Mouse (Mus musculus) thymus, postnatal 36 days (tissue): Measurements from ENCODE around the gene Rybp.

Experiments
- DNase-seq, 2 experiments: peaks; one replicate each; pipeline ENCODE4 v3.0.0; 2022; ENCODE audit warnings: mixed read lengths in 2 of 2

Gene Rybp

GRCm38 (mm10) chr6:100288016-100288729, 888 bp upstream of the Rybp start:
- DNase-seq = peak; percentile 11 to 40

GRCm38 (mm10) chr6:100286573-100287333, 532 bp downstream of the Rybp start:
- DNase-seq = peak; percentile 65 to 78

DNA sequence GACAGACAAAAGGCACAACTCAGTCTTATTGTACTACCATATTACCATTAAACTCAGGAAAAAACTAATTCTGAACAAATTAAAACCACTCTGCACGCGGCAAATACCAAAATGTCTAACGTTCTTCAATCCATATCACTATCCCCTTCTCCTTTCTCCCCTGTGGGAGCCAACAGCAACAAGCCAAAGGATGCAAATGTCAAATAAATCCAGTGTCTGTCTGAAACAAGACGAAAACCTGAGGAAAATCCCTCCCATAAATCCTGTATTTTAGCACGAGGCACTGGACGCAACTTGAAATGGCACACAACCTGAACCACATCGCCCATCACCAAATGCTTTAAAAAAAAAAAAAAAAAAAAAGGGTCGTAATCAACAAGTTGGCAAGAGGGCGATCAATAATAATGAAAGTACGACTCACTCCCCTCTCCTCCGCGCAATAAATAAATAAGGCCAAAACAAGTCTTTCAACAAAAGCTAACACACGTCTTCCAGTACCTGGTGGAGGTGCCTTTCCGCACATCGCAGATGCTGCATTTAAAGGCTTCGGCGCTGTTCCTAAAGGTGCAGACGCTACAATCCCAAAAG, 1.2 kb downstream of the Rybp start:
- no peak for DNase-seq

DNA sequence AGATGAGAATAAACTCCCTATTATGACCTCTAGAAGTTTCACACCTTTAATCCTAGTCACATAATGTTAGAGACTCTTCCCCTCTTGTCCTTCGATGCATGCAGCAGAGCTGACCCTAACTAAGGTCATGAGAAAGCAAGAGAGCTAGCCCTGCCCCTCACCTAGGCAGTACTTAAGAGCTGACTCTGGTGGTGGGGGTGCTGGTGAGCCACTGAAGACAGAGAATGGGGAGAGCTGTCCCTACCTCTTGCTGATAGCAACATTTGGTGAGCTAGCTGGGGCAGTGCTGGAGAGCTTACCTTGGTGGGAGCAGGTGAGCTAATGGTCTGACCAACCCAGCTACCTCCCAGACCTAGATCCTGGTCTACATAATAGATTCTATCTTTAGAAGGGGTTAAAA, 8.4 kb downstream of the Rybp start:
- DNase-seq = no peak

- DNase-seq = no peak
Observed at GRCm38 (mm10) chr6:100276344-100276743, 10.9 kb downstream of the Rybp start.

DNA sequence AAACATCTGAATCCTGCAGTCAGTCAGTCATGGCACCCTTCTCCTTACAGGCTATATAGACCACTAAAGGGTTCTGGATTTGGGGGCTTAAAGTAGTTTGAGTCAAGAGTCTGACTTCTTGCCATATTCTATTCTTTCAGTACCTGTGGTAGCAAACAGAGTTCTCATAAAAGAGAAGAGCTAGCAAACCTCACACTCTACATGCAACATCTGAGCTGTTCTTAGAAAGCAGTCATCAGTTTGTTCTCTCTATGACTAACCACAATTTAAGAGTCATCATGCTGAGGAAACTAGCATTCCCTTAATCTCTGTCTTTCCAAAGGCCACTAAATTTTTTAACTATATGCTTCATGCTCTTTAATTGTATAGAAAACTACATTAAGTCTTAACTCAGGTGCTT, 11.6 kb downstream of the Rybp start:
- no peak for DNase-seq

- DNase-seq = no peak
Observed at GRCm38 (mm10) chr6:100273556-100273955, 13.7 kb downstream of the Rybp start.

DNA sequence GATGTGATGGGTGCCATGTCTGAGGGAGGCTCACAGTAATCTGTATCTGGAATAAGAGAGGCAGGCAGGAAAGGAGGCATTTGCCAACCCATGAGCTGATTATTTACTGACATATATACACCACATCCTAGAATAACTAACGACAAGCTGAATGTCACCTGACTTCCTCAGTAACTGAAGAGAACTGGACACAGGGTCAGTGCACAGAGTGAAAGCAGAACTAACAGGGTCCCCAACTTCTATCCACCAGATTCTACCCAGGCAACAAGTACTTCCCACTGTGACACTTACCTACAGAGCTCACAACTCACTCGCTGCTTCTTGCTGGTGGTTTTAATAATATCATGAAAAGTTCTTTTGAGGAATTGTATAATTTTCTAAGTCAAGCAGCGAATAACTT, 15.3 kb downstream of the Rybp start:
- no peak for DNase-seq

- no peak for DNase-seq
Observed at GRCm38 (mm10) chr6:100270765-100271164, 16.5 kb downstream of the Rybp start.

DNA sequence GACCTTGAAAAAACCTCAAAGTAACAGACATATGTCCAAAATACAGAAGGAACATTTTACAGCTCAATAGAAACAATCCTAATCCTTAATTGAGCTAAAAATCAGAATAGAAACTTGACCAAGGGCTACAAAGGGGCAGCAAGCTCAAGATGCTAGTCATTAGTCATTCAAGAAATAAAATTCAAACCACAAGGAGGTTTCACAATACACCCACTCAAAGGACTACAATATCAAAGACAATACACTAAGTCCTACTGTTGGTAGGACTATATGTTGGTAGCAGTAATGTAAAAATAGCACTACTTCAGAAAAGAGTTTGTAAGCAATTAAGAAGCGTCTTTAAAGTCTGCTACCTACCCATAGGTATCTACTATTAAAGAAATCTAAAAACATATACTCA, 27.7 kb downstream of the Rybp start:
- no peak for DNase-seq

DNA sequence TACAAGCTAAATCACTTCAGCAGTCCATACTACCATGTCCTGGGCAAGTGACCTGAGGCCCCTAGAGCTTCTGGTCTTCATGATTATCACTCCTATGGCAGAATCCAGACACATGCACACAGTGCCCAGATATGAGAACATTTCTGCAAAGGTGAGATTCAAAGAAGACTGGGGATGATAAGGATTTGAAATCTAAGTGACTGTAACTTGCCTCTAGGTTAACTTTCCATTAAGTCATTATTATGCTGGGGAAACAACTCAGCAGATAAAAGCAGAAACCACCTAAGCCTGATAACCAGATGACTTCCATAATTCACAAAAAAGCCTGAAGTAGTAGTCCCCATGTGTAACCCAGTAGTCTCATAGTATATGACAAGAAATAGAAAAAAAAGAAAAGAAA, 29.0 kb downstream of the Rybp start:
- DNase-seq = no peak

GRCm38 (mm10) chr6:100255411-100255810, 31.9 kb downstream of the Rybp start:
- peak; percentile 23 to 46 for DNase-seq

DNA sequence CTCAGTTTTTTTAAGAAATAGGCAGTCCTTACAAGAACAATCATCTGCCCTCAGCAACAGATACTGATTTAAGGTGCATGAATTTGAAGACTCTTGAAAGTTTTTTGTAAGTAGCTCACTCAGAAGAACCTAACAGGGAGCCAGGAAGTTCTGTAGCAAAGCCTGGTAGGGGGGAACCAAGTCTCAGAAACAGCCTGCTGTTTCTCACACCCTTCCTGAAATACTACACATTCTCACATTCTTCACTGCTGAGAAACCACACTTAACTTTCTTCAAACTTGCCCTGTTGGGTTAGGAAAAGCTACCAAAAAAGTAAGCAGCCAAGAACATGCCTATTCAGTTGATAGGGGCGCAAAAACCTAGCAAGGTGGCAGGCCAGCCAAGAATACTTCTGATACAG, 32.6 kb downstream of the Rybp start:
- no peak for DNase-seq

- no peak for DNase-seq
Observed at GRCm38 (mm10) chr6:100244474-100244873, 42.8 kb downstream of the Rybp start.

GRCm38 (mm10) chr6:100235036-100235435, 52.2 kb downstream of the Rybp start:
- DNase-seq = no peak

DNA sequence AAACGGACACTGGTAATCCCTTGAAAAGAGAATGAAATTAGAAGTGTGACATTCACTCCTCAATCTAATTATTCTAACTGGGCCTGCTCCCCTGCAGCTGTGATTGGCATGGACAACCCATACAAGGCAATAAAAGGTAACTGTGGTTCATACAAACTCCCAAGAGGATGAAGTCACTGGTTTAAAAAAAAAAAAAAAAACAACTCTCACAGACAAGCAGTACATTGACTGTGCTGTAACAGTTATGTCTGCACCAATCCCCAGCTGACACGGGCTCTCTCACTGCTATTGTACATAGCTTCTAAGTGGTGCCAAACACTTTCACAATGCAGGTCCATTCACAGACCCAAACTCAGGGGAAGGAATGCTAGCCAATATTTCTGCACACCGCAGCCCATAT, 53.8 kb downstream of the Rybp start:
- no peak for DNase-seq

DNA sequence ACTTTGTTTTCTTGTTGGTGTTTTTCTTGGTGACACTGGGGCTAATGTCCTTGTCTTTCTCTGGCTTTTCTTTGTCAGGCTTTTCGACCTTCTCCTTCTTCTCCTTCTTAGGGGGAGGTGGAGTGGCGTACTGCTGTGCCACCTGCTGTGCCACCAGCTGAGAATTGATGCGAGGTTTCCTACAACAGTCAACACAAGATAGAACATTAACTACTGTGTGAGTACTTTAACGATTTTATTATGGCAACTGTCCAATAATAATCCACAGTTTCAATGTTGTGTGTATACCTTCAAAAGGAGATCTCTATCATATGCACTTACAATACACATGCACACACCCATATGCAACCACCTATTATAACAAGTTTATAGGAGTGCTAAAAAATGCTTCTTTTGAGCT, 54.2 kb downstream of the Rybp start:
- DNase-seq = no peak

DNA sequence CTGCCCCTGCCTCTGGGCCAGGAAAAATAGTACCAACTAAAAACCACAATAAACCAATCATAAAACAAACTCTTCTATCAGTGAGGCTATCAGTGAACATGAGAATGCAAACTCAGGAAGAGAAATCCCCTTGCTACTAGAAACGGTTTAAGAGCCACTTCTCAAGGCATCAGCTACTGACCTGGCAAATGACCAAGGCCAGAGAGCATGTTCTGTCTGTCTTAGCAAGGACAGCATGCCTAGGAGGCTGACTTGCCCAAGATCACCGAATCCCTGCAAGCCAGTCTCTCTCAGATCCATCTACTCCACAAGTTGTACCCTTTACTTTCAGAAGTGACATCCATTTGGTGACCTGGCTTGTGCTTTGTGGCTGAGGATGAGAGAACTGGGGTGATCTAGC, 61.1 kb downstream of the Rybp start:
- no peak for DNase-seq

DNA sequence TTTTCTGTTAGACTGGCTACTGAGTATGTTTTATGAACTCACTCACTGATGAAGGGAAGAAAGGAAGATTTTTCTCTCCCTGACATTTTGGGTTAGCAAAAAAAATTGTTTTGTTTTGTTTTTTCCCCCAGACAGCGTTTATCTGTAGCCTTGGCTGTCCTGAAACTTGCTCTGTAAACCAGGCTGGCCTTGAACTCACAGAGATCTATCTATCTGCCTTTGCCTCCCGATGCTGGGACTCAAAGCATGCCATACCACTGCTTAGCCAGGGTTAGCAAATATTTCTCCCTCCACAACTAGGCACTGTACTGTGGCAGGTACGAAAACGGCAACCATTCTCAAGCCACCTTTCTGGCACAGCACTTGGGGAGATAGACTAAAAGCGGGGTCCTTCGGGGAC, 63.4 kb downstream of the Rybp start:
- DNase-seq = no peak

DNA sequence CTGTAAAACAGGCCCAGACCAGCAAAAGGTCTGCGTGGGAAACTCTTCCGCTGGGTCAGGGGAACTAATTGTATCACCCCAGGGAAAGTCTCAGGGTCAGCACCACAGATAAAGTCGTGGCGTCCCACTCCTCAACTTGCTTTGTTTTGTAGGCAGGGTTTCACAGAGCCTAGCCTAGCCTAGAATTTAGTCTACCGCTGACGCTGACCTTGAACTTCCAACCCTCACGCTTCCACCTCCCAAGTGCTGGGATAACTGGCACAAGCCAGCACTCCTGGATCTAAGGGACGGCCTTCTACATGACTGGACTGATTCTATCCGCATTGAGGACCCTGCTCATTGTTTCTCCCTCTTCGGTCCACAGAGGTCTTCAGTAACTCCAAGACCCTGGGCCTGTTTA, 63.9 kb downstream of the Rybp start:
- DNase-seq = no peak

- no peak for DNase-seq
Observed at GRCm38 (mm10) chr6:100222927-100223326, 64.4 kb downstream of the Rybp start.

DNA sequence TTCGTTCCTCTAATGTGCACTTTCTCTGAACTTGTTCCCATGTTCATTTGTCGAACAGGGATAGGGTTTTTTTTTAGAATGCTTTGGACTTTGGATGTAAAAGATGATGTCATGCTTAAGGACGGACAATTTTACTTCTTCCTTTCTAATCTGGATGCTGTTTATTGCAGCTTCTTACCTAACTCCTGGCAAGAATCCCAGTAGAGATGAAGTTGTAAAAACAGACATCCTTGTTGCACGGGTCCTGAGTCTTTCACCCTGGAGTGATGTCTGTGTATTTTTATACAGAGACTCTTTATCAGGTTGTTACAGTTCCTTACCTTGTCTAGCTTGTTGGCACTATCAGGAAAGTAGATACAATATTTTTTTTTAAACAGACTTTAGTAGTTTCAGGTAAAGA, 65.5 kb downstream of the Rybp start:
- no peak for DNase-seq

DNA sequence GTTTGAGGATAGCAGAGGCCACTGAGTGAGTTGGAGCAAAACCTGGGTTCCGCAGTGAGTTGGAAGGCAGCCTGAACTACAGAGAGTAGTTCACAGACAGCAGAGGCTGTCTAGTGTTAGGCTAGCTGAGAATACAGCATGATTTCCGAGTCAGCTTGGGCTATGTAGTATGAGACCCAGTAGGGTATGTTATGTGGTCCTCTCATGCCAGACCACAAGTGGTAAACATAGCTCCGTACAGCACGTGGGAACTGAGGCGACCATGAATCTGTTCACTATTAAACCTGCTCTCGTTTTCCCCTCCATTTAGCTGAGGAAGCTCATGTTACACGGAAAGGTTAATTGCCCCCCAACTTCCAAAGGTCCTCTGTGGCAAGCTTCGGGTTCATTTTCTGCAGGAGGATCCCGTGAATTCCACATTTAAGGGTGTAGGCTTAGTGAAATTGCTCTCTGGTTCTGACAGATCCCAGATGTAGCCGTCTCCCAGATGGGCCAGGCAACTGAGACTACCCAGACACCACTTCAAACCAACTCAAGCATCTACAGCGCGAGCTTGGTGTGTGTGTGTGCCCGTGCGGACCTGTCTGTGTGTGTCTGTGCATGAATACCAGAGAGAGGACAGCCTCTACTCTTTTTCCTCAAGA, 66.2 kb downstream of the Rybp start:
- DNase-seq = no peak

GRCm38 (mm10) chr6:100219971-100220370, 67.3 kb downstream of the Rybp start:
- no peak for DNase-seq
